Mouse (Mus musculus) embryonic facial prominence, embryonic 15.5 days (tissue): ENCODE data around the gene Aip. TPM values are rescaled to one million over a fixed set of nuclear protein-coding genes. Genes with fewer than 3 reads are reported as not detected.

Source experiments
- ATAC-seq: fragments of 200-750 bp; cut with Nextera tagmentation; 2 replicates; pipeline ENCODE4 v1.8.0; 2017; ENCODE audit warnings: low read depth, moderate TSS enrichment; ENCODE audit not compliant: insufficient number of reproducible peaks, low FRiP score, low TSS enrichment
- H3K27ac ChIP-seq: fragments of 300-500 bp; sonication (generic); replicated peaks from 2 replicates; pipeline ENCODE4 v1.5.1; 2015; ENCODE audit warnings: mild to moderate bottlenecking, inconsistent platforms
- H3K27me3 ChIP-seq: fragments of 300-500 bp; sonication (generic); 2 replicates; pipeline ENCODE4 v1.6.1; 2015; ENCODE audit warnings: inconsistent platforms
- H3K36me3 ChIP-seq: fragments of 300-500 bp; sonication (generic); 2 replicates; pipeline ENCODE4 v1.6.1; 2015; ENCODE audit warnings: mild to moderate bottlenecking, inconsistent platforms
- H3K4me1 ChIP-seq: fragments of 300-500 bp; sonication (generic); 2 replicates; pipeline ENCODE4 v1.6.1; 2015; ENCODE audit warnings: inconsistent platforms
- H3K4me2 ChIP-seq: fragments of 300-500 bp; sonication (generic); replicated peaks from 2 replicates; pipeline ENCODE4 v1.6.1; 2015; ENCODE audit warnings: mild to moderate bottlenecking, inconsistent platforms
- H3K4me3 ChIP-seq: fragments of 300-500 bp; sonication (generic); replicated peaks from 2 replicates; pipeline ENCODE4 v1.5.1; 2015; ENCODE audit warnings: mild to moderate bottlenecking, inconsistent platforms
- H3K9ac ChIP-seq: fragments of 300-500 bp; sonication (generic); 2 replicates; pipeline ENCODE4 v1.6.1; 2015; ENCODE audit warnings: inconsistent platforms
- H3K9me3 ChIP-seq: fragments of 300-500 bp; sonication (generic); replicated peaks from 2 replicates; pipeline ENCODE4 v1.6.1; 2016; ENCODE audit warnings: inconsistent platforms
- WGBS: fragments of 180-500 bp; shearing (Covaris S2); methylation state at CpG from one replicate; pipeline ENCODE4 v1.1.7; 2015; 5-methylcytosine and 5-hydroxymethylcytosine counted together
- polyA plus RNA-seq: library from polyadenylated mRNA; unstranded; fragments of >200 nt; fragmentation: Nextera tagmentation; extraction: Ambion mirVana; gene quantifications from 2 replicates; pipeline ENCODE4 v1.2.1, GENCODE M21; 2015

Aip gene
- polyA plus RNA-seq, 1 experiment from 2014 or later, result 98.5 TPM

GRCm38 (mm10) chr19:4083826-4084225, 41.8 kb downstream of the Aip start:
- Histone ChIP-seq H3K27ac (no peak overlapping the region), H3K9me3 (no peaks in the 10 kb centered on the region), H3K27me3 (no peaks in the 10 kb centered on the region), H3K36me3 (no peaks in the 10 kb centered on the region), H3K4me2 (no peak overlapping the region), H3K9ac (no peak overlapping the region), H3K4me1 (no peaks in the 10 kb centered on the region), H3K4me3 (no peak overlapping the region)
- 26% methylated on average over 8 of the region's 8 CpGs for WGBS
- no peak for ATAC-seq

GRCm38 (mm10) chr19:4083316-4083715, 42.3 kb downstream of the Aip start:
- no peak for ATAC-seq
- WGBS, result 69% methylated on average over 7 of the region's 7 CpGs
- H3K4me2 ChIP-seq, result no peak overlapping the region
- no peaks in the 10 kb centered on the region for H3K4me1 ChIP-seq
- no peak overlapping the region for H3K4me3 ChIP-seq
- H3K27me3 ChIP-seq, result no peaks in the 10 kb centered on the region
- no peaks in the 10 kb centered on the region for H3K36me3 ChIP-seq
- H3K27ac ChIP-seq, result no peak overlapping the region
- H3K9ac ChIP-seq, result no peak overlapping the region
- H3K9me3 ChIP-seq, result no peaks in the 10 kb centered on the region

- WGBS, result 77% methylated on average over 11 of the region's 11 CpGs
- no peak for ATAC-seq
- Histone ChIP-seq H3K27me3 (no peaks in the 10 kb centered on the region), H3K9me3 (no peaks in the 10 kb centered on the region), H3K27ac (no peak overlapping the region), H3K36me3 (no peaks in the 10 kb centered on the region), H3K9ac (no peak overlapping the region), H3K4me1 (no peaks in the 10 kb centered on the region), H3K4me2 (no peak overlapping the region), H3K4me3 (no peak overlapping the region)
These were observed 43.3 kb downstream of the Aip start for GRCm38 (mm10) chr19:4082219-4082965.

GRCm38 (mm10) chr19:4081394-4081793, 44.3 kb downstream of the Aip start, which contains the start of gene Cabp2:
Gene Cabp2 (plus strand): TSS chr19:4081578.
- WGBS, result 73% methylated on average over 3 of the region's 3 CpGs
- H3K4me2 ChIP-seq, result no peak within 1 kb of the TSS
- H3K27ac ChIP-seq, result no peak within 1 kb of the TSS
- no peak for ATAC-seq
- H3K9ac ChIP-seq, result no peak within 1 kb of the TSS
- H3K4me1 ChIP-seq, result no peaks in the 10 kb centered on the region
- H3K36me3 ChIP-seq, result no peaks in the 10 kb centered on the region
- H3K9me3 ChIP-seq, result no peaks in the 10 kb centered on the region
- no peak within 1 kb of the TSS for H3K4me3 ChIP-seq
- H3K27me3 ChIP-seq, result no peaks in the 10 kb centered on the region

- H3K4me3 ChIP-seq, result no peak overlapping the region
- H3K9ac ChIP-seq, result no peak overlapping the region
- no peak overlapping the region for H3K4me2 ChIP-seq
- no peak for ATAC-seq
- H3K36me3 ChIP-seq, result no peaks in the 10 kb centered on the region
- H3K27me3 ChIP-seq, result no peaks in the 10 kb centered on the region
- 64% methylated on average over 8 of the region's 8 CpGs for WGBS
- no peaks in the 10 kb centered on the region for H3K9me3 ChIP-seq
- H3K27ac ChIP-seq, result no peak overlapping the region
- H3K4me1 ChIP-seq, result no peaks in the 10 kb centered on the region
These were observed 45.1 kb downstream of the Aip start for GRCm38 (mm10) chr19:4080511-4081009.

- no peak for ATAC-seq
- Histone ChIP-seq H3K4me2 (no peak overlapping the region), H3K9ac (no peak overlapping the region), H3K4me1 (no peaks in the 10 kb centered on the region), H3K27ac (no peak overlapping the region), H3K27me3 (no peaks in the 10 kb centered on the region), H3K4me3 (no peak overlapping the region), H3K36me3 (no peaks in the 10 kb centered on the region), H3K9me3 (no peaks in the 10 kb centered on the region)
- WGBS, result 74% methylated on average over 1 of the region's 1 CpGs
These were observed 46.1 kb downstream of the Aip start for GRCm38 (mm10) chr19:4079594-4079993.

- ATAC-seq, result no peak
These were observed 50.1 kb downstream of the Aip start for GRCm38 (mm10) chr19:4075531-4075930.

GRCm38 (mm10) chr19:4072706-4073424, 52.8 kb downstream of the Aip start:
- Histone ChIP-seq H3K9ac (no peak overlapping the region), H3K4me1 (no peaks in the 10 kb centered on the region), H3K4me2 (no peak overlapping the region)

More at GRCm38 (mm10) chr19:4075531-4075930, 50.1 kb downstream of the Aip start:
- Histone ChIP-seq H3K9me3 (no peaks in the 10 kb centered on the region), H3K4me1 (no peaks in the 10 kb centered on the region), H3K27me3 (no peaks in the 10 kb centered on the region), H3K4me2 (no peak overlapping the region), H3K27ac (no peak overlapping the region), H3K4me3 (no peak overlapping the region), H3K36me3 (no peaks in the 10 kb centered on the region), H3K9ac (no peak overlapping the region)
- WGBS, result 92% methylated on average over 1 of the region's 1 CpGs

GRCm38 (mm10) chr19:4071406-4071805, 54.3 kb downstream of the Aip start:
- no peak overlapping the region for H3K27ac ChIP-seq
- no peaks in the 10 kb centered on the region for H3K9me3 ChIP-seq
- H3K9ac ChIP-seq, result no peak overlapping the region
- no peak for ATAC-seq
- H3K36me3 ChIP-seq, result no peaks in the 10 kb centered on the region
- H3K4me2 ChIP-seq, result no peak overlapping the region
- H3K4me3 ChIP-seq, result no peak overlapping the region
- no peaks in the 10 kb centered on the region for H3K4me1 ChIP-seq
- H3K27me3 ChIP-seq, result no peaks in the 10 kb centered on the region
- WGBS, result 93% methylated on average over 6 of the region's 6 CpGs

More at GRCm38 (mm10) chr19:4072706-4073424, 52.8 kb downstream of the Aip start:
- Histone ChIP-seq H3K4me3 (no peak overlapping the region), H3K36me3 (no peaks in the 10 kb centered on the region), H3K27me3 (no peaks in the 10 kb centered on the region), H3K27ac (no peak overlapping the region), H3K9me3 (no peaks in the 10 kb centered on the region)
- WGBS, result 73% methylated on average over 6 of the region's 6 CpGs
- ATAC-seq, result no peak

GRCm38 (mm10) chr19:4070756-4071155, 54.9 kb downstream of the Aip start:
- Histone ChIP-seq H3K4me3 (no peak overlapping the region), H3K27ac (no peak overlapping the region), H3K36me3 (no peaks in the 10 kb centered on the region), H3K4me1 (no peaks in the 10 kb centered on the region), H3K27me3 (no peaks in the 10 kb centered on the region), H3K9ac (no peak overlapping the region), H3K9me3 (no peaks in the 10 kb centered on the region), H3K4me2 (no peak overlapping the region)
- WGBS, result 78% methylated on average over 8 of the region's 8 CpGs
- no peak for ATAC-seq

- H3K4me2 ChIP-seq, result no peak overlapping the region
- H3K9me3 ChIP-seq, result no peaks in the 10 kb centered on the region
- no peaks in the 10 kb centered on the region for H3K27me3 ChIP-seq
- ATAC-seq, result no peak
- H3K4me3 ChIP-seq, result no peak overlapping the region
- WGBS, result 67% methylated on average over 15 of the region's 15 CpGs
- H3K27ac ChIP-seq, result no peak overlapping the region
- no peaks in the 10 kb centered on the region for H3K36me3 ChIP-seq
- H3K9ac ChIP-seq, result no peak overlapping the region
- H3K4me1 ChIP-seq, result no peaks in the 10 kb centered on the region
These were observed 55.3 kb downstream of the Aip start for GRCm38 (mm10) chr19:4070311-4070710.
